Mouse (Mus musculus): ENCODE data around the gene Hsp90aa1.
"Not testable (repeated sequence)": the region's sequence is repeated elsewhere in the genome, so short reads cannot be mapped to it uniquely, and the experiment has no call there.

- TF ChIP-seq CTCF (IDR thresholded peaks at IDR 0.05; ENCODE audit: low read depth, low read length); EP300 (IDR thresholded peaks at IDR 0.05; ENCODE audit: insufficient read depth, low read depth, low read length): not testable (repeated sequence)
These were observed 2.9 kb upstream of the Hsp90aa1 start for GRCm38 (mm10) chr12:110705419-110705818.

Measured in ES-Bruce4 (cell line).